Mouse (Mus musculus): ENCODE measurements around the gene Arhgap10. TPM values are rescaled to one million over a fixed set of nuclear protein-coding genes. Genes with fewer than 3 reads are reported as not detected.

The Arhgap10 gene
- total and polyA plus RNA-seq, 3 experiments: 13.1 to 22.8 TPM; not detected in 1

DNA sequence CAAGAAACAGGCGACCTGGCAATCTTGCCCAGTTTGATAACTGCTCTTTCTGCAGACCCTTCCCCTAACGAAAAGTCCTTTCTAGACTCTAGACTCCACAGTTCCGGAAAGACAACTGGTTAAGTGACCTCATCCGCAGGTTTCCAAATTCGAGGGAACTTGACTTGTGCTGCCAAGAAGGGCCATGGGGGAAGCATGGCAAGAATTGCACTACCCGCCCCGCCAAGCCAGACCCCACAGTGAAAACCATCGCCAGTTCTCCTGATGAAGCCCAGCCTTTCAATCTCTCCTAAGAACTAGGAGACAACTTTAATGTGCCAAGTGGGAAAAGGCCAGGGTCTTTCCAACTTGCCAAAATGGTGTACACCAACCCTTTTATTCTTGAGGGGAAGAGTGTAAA, 2.6 kb downstream of the Arhgap10 start:
- no peak for TF ChIP-seq MYC (IDR thresholded peaks at IDR 0.05; ENCODE audit: low read depth, low read length)
- no peak for TF ChIP-seq ELF1 (IDR thresholded peaks at IDR 0.05; ENCODE audit: low read depth, low read length)
- no peak for TF ChIP-seq GABPA (IDR thresholded peaks at IDR 0.05; ENCODE audit: low read depth, low read length)
- TF ChIP-seq JUND (IDR thresholded peaks at IDR 0.05; ENCODE audit: low read depth, low read length): no peak
- TF ChIP-seq MEF2A (IDR thresholded peaks at IDR 0.05; ENCODE audit: extremely low read depth, insufficient replicate concordance, low read depth, low read length, poor library complexity, severe bottlenecking): no peak
- TF ChIP-seq MAX (IDR thresholded peaks at IDR 0.05; ENCODE audit: low read length): no peak
- no peak for TF ChIP-seq ETS1 (IDR thresholded peaks at IDR 0.05; ENCODE audit: low read depth, low read length)
- no peak for TF ChIP-seq CHD1 (IDR thresholded peaks at IDR 0.05; ENCODE audit: low read depth, low read length)
- TF ChIP-seq NRF1 (IDR thresholded peaks at IDR 0.05; ENCODE audit: insufficient read depth, low read depth, low read length, poor library complexity, severe bottlenecking): no peak
- no peak for TF ChIP-seq MAFK (IDR thresholded peaks at IDR 0.05; ENCODE audit: borderline replicate concordance, low read depth, low read length)
- no peak for TF ChIP-seq MYB (IDR thresholded peaks at IDR 0.05; ENCODE audit: low read depth, low read length)
- no peak for TF ChIP-seq GATA1 (IDR thresholded peaks at IDR 0.05; ENCODE audit: low read depth, low read length)
- no peak for TF ChIP-seq TAL1 (IDR thresholded peaks at IDR 0.05; ENCODE audit: low read length)
- no peak for TF ChIP-seq ZC3H11A (IDR thresholded peaks at IDR 0.05; ENCODE audit: low read depth, low read length)
- TF ChIP-seq MXI1 (IDR thresholded peaks at IDR 0.05; ENCODE audit: low read depth, low read length): no peak
- TF ChIP-seq USF1 (IDR thresholded peaks at IDR 0.05; ENCODE audit: low read depth, low read length): no peak
- Histone ChIP-seq H3K9ac (ENCODE audit: control insufficient read depth, low read depth, low read length, poor library complexity, severe bottlenecking) (no peak overlapping the region), H3K27ac (ENCODE audit: control insufficient read depth, low read depth, low read length) (no peak overlapping the region), H3K4me3 (ENCODE audit: control insufficient read depth in 1 of 2, insufficient read depth in 1 of 2, low read depth in 2 of 2, low read length in 2 of 2) (no peak overlapping the region), H3K79me2 (ENCODE audit: control insufficient read depth, insufficient read depth, low read length, poor library complexity) (peaks cover 60% of the 10 kb centered on the region), H3K36me3 (ENCODE audit: control insufficient read depth in 1 of 2, insufficient read depth in 2 of 2, low read length in 2 of 2) (peaks cover 0 to 13% of the 10 kb centered on the region in 2 experiments; a peak in 2 of 4 replicates), H3K4me1 (ENCODE audit: control insufficient read depth in 1 of 2, insufficient read depth in 2 of 2, low read length in 2 of 2) (peaks cover 0 to 21% of the 10 kb centered on the region in 2 experiments; a peak in 2 of 4 replicates), H3K9me3 (replicated peaks; ENCODE audit: insufficient read depth, low read length) (no peaks in the 10 kb centered on the region), H3K27me3 (ENCODE audit: control insufficient read depth in 1 of 2, insufficient read depth in 2 of 2, low read length in 2 of 2) (no peaks in the 10 kb centered on the region)
- no peak for DNase-seq (ENCODE audit: low read depth, low spot score)

DNA sequence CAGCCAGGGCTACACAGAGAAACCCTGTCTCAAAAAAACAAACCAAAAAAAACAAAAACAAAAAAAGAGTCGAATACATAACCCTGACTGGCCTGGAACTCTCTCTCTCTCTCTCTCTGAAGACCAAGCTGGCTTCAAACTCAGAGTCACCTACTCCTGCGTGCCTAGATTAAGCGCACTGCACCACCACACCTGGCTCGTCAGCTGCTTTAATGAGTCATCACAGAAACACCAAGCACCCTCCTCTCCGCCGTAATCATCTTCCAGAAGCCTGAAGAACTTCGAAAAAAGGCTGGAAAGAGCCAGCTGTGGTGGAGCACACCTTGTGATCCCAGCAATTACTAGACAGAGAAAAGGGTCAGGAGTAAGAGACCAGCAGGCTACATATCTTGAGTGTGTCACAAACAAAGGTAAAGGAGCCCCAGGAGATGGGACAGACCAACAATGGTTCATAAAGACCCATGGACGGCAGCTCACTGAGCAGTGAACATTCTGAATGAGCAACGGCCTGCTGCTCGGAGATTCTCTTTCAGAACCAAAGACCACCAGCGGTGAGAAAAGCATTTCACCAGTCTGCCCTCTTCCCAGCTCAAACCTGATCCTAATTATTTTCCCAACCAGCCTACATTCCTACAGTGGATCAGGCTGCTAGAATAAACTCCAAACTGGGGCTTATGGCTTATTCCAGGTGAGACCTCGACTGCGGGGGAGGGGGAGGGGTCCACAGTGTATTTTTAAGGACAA, 5.8 kb downstream of the Arhgap10 start:
- H3K9me3 ChIP-seq (replicated peaks; ENCODE audit: insufficient read depth, low read length): no peaks in the 10 kb centered on the region
- H3K9ac ChIP-seq (ENCODE audit: control insufficient read depth, low read depth, low read length, poor library complexity, severe bottlenecking): no peak overlapping the region
- no peak for TF ChIP-seq ZMIZ1 (IDR thresholded peaks at IDR 0.05; ENCODE audit: low read depth, low read length)
- TF ChIP-seq NELFE (IDR thresholded peaks at IDR 0.05; ENCODE audit: low read depth, low read length): no peak
- TF ChIP-seq ZC3H11A (IDR thresholded peaks at IDR 0.05; ENCODE audit: low read depth, low read length): no peak
- TF ChIP-seq KAT2A (conservative IDR thresholded peaks at IDR 0.05; ENCODE audit: low read depth, low read length): no peak
- TF ChIP-seq MAX (IDR thresholded peaks at IDR 0.05; ENCODE audit: low read length): no peak
- TF ChIP-seq EP300 (IDR thresholded peaks at IDR 0.05; ENCODE audit: low read depth in 1 of 2, low read length in 2 of 2): no peak
- TF ChIP-seq HCFC1 (IDR thresholded peaks at IDR 0.05; ENCODE audit: low read depth, low read length): no peak
- no peak for TF ChIP-seq MYC (IDR thresholded peaks at IDR 0.05; ENCODE audit: low read depth, low read length)
- no peak for TF ChIP-seq ELF1 (IDR thresholded peaks at IDR 0.05; ENCODE audit: low read depth, low read length)
- no peak for TF ChIP-seq CHD1 (IDR thresholded peaks at IDR 0.05; ENCODE audit: low read depth, low read length)
- TF ChIP-seq GABPA (IDR thresholded peaks at IDR 0.05; ENCODE audit: low read depth, low read length): no peak
- TF ChIP-seq NRF1 (IDR thresholded peaks at IDR 0.05; ENCODE audit: insufficient read depth, low read depth, low read length, poor library complexity, severe bottlenecking): no peak
- no peak for TF ChIP-seq BHLHE40 (IDR thresholded peaks at IDR 0.05; ENCODE audit: borderline replicate concordance, low read depth, low read length)
- TF ChIP-seq MAFK (IDR thresholded peaks at IDR 0.05; ENCODE audit: borderline replicate concordance, low read depth, low read length): no peak
- TF ChIP-seq SIN3A (IDR thresholded peaks at IDR 0.05; ENCODE audit: low read length): no peak
- TF ChIP-seq POLR2A (IDR thresholded peaks at IDR 0.05; ENCODE audit: control insufficient read depth in 1 of 2, insufficient read depth in 1 of 2, low read depth in 1 of 2, low read length in 2 of 2, poor library complexity in 1 of 2): no peak
- no peak for TF ChIP-seq GATA1 (IDR thresholded peaks at IDR 0.05; ENCODE audit: low read depth, low read length)
- peaks cover 0 to 18% of the 10 kb centered on the region in 2 experiments; a peak in 2 of 4 replicates for H3K36me3 ChIP-seq (ENCODE audit: control insufficient read depth in 1 of 2, insufficient read depth in 2 of 2, low read length in 2 of 2)
- no peak overlapping the region for H3K4me3 ChIP-seq (ENCODE audit: control insufficient read depth in 1 of 2, insufficient read depth in 1 of 2, low read depth in 2 of 2, low read length in 2 of 2)
- no peaks in the 10 kb centered on the region for H3K27me3 ChIP-seq (ENCODE audit: control insufficient read depth in 1 of 2, insufficient read depth in 2 of 2, low read length in 2 of 2)
- DNase-seq (ENCODE audit: low read depth, low spot score): no peak
- peaks cover 58% of the 10 kb centered on the region for H3K79me2 ChIP-seq (ENCODE audit: control insufficient read depth, insufficient read depth, low read length, poor library complexity)
- peaks cover 0 to 22% of the 10 kb centered on the region in 2 experiments; a peak in 3 of 4 replicates for H3K4me1 ChIP-seq (ENCODE audit: control insufficient read depth in 1 of 2, insufficient read depth in 2 of 2, low read length in 2 of 2)
- H3K27ac ChIP-seq (ENCODE audit: control insufficient read depth, low read depth, low read length): no peak overlapping the region
